Mouse (Mus musculus): ENCODE data around the gene 4930402H24Rik. TPM values are rescaled to one million over a fixed set of nuclear protein-coding genes. Genes with fewer than 3 reads are reported as not detected.
A peak's percentile ranks its signal among the peaks of the same experiment; 100 is the strongest.

Gene 4930402H24Rik
- polyA plus RNA-seq, 1 experiment from 2014 or later, result 36.7 TPM

- WGBS, result 61% methylated on average over 4 of the region's 4 CpGs
- no peaks in the 10 kb centered on the region for H3K4me1 ChIP-seq
- no peaks in the 10 kb centered on the region for H3K9me3 ChIP-seq
- no peak overlapping the region for H3K4me2 ChIP-seq
- H3K9ac ChIP-seq, result no peak overlapping the region
- no peak overlapping the region for H3K27ac ChIP-seq
- H3K4me3 ChIP-seq, result no peak overlapping the region
- H3K36me3 ChIP-seq, result no peaks in the 10 kb centered on the region
- ATAC-seq (ENCODE audit: insufficient number of reproducible peaks, low FRiP score, low TSS enrichment, low read depth), result no peak
- no peaks in the 10 kb centered on the region for H3K27me3 ChIP-seq
These were observed 56.5 kb downstream of the 4930402H24Rik start for GRCm38 (mm10) chr2:130849688-130850087.

DNA sequence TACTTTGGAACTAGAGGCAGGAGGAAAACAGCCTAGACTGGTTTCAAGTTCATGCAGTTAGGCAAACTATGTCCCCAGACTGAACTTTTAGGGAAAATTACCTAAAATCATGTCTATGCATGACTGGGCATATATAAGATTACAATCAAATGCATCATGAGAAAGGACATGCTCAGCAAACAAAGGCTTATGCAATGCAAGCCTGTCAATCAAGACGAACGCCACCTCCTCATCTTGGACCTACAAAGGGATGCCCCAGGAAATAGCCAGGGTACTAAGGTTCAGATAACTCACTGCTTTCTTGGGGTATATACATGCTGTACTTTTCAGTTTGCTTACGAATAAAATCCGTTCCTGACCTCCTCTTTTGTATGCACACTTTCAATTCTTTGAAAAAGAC lies 57.9 kb downstream of the 4930402H24Rik start:
- H3K27ac ChIP-seq, result no peak overlapping the region
- H3K4me1 ChIP-seq, result no peaks in the 10 kb centered on the region
- no peak overlapping the region for H3K4me2 ChIP-seq
- ATAC-seq (ENCODE audit: insufficient number of reproducible peaks, low FRiP score, low TSS enrichment, low read depth), result no peak
- WGBS, result 84% methylated on average over 4 of the region's 4 CpGs
- no peak overlapping the region for H3K4me3 ChIP-seq
- H3K9me3 ChIP-seq, result no peaks in the 10 kb centered on the region
- H3K27me3 ChIP-seq, result no peaks in the 10 kb centered on the region
- H3K9ac ChIP-seq, result no peak overlapping the region
- H3K36me3 ChIP-seq, result no peaks in the 10 kb centered on the region

GRCm38 (mm10) chr2:130843623-130844022 lies 62.6 kb downstream of the 4930402H24Rik start:
- Histone ChIP-seq H3K4me3 (no peak overlapping the region), H3K27me3 (no peaks in the 10 kb centered on the region), H3K36me3 (no peaks in the 10 kb centered on the region), H3K4me1 (peaks cover 10% of the 10 kb centered on the region; the same call in 1 of the 2 replicates), H3K9ac (no peak overlapping the region), H3K9me3 (no peaks in the 10 kb centered on the region), H3K4me2 (no peak overlapping the region), H3K27ac (no peak overlapping the region)
- 63% methylated on average over 2 of the region's 2 CpGs for WGBS
- no peak for ATAC-seq (ENCODE audit: insufficient number of reproducible peaks, low FRiP score, low TSS enrichment, low read depth)

GRCm38 (mm10) chr2:130840846-130841245 lies 65.4 kb downstream of the 4930402H24Rik start:
- Histone ChIP-seq H3K36me3 (no peaks in the 10 kb centered on the region), H3K4me3 (peak overlapping the region; percentile 71; the same call in 1 of the 2 replicates), H3K4me2 (peak overlapping the region; percentile 60), H3K9ac (no peak overlapping the region), H3K4me1 (peaks cover 17% of the 10 kb centered on the region; the same call in 1 of the 2 replicates), H3K27ac (peak overlapping the region; percentile 98), H3K9me3 (no peaks in the 10 kb centered on the region), H3K27me3 (no peaks in the 10 kb centered on the region)
- WGBS, result 5% methylated on average over 4 of the region's 4 CpGs
- no peak for ATAC-seq (ENCODE audit: insufficient number of reproducible peaks, low FRiP score, low TSS enrichment, low read depth)

DNA sequence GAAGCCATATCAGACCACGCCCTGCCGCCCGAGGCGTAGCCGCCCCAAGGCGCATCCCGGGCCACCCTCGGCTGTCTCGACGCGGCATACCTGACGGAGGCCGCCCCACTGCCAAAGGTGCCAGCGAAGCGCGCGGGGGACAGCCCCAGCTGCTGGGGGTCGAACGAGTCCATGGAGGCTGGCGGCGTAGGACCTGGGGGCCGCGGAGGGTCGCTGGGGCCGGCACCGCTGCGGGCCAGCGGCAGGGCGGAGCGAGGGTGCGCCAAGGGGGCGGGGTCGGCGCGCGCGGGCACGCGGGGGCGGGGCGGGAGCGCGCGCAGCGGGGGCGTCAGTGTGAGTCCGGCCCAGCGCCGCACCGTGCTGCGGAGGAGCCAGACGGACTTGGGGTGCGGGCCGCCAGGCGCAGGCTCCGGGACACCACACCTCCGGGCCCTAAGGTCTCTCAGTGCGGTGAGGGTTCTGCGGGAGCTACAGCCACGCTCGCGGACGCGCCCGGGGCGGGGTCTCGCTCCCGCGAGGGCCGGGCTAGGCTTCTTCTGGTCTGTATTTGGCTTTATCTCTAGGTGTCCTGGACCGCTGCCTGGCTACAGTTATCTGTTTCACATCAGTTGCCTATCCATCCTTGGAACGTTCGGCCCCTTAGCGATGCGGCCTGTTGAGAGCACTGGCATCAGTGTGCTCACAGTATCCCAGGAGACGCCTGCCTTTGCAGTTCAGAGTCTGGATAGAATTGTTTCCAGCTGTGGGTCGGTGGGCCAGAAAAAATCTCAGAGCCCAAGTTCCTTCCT lies 66.1 kb downstream of the 4930402H24Rik start:
- under 1% methylated on average over 47 of the region's 77 CpGs for WGBS
- H3K27ac ChIP-seq, result peak overlapping the region; percentile 98
- H3K9me3 ChIP-seq, result no peaks in the 10 kb centered on the region
- H3K36me3 ChIP-seq, result no peaks in the 10 kb centered on the region
- H3K4me2 ChIP-seq, result peak overlapping the region; percentile 60
- ATAC-seq (ENCODE audit: insufficient number of reproducible peaks, low FRiP score, low TSS enrichment, low read depth), result peak; percentile 91
- H3K4me3 ChIP-seq, result peak overlapping the region; percentile 71
- peaks cover 17% of the 10 kb centered on the region; the same call in 1 of the 2 replicates for H3K4me1 ChIP-seq
- no peaks in the 10 kb centered on the region for H3K27me3 ChIP-seq
- H3K9ac ChIP-seq, result peak overlapping the region; percentile 79

DNA sequence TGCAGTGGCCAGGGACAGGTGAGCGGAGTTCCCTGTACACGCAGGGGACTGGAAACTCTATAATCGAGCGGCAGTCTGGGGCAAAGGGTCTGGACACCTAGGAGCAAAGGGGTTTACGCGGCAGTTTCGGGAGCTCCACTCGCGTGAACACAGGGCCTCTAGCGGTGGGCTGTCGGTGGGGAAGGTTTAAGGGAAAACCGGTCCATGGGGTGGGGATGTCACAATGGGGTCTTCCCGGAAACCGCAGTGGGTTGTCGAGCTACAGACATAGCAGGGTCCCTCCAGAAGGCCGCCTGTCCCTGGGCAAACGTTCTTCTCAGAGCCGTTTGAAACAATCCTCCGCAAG lies 66.7 kb downstream of the 4930402H24Rik start:
- WGBS, result under 1% methylated on average over 19 of the region's 19 CpGs
- no peaks in the 10 kb centered on the region for H3K36me3 ChIP-seq
- peak overlapping the region; percentile 71 for H3K4me3 ChIP-seq
- H3K4me1 ChIP-seq, result peaks cover 17% of the 10 kb centered on the region; the same call in 1 of the 2 replicates
- ATAC-seq (ENCODE audit: insufficient number of reproducible peaks, low FRiP score, low TSS enrichment, low read depth), result peak; percentile 46
- H3K9me3 ChIP-seq, result no peaks in the 10 kb centered on the region
- H3K27me3 ChIP-seq, result no peaks in the 10 kb centered on the region
- peak overlapping the region; percentile 79 for H3K9ac ChIP-seq
- peak overlapping the region; percentile 60 for H3K4me2 ChIP-seq
- H3K27ac ChIP-seq, result peak overlapping the region; percentile 98

GRCm38 (mm10) chr2:130839084-130839483 lies 67.1 kb downstream of the 4930402H24Rik start:
- WGBS, result 3% methylated on average over 10 of the region's 10 CpGs
- ATAC-seq (ENCODE audit: insufficient number of reproducible peaks, low FRiP score, low TSS enrichment, low read depth), result no peak

GRCm38 (mm10) chr2:130838131-130838530 lies 68.1 kb downstream of the 4930402H24Rik start:
- Histone ChIP-seq H3K4me2 (peak overlapping the region; percentile 60), H3K27me3 (no peaks in the 10 kb centered on the region), H3K4me3 (no peak overlapping the region), H3K27ac (no peak overlapping the region), H3K9ac (no peak overlapping the region), H3K36me3 (no peaks in the 10 kb centered on the region), H3K9me3 (no peaks in the 10 kb centered on the region), H3K4me1 (peaks cover 17% of the 10 kb centered on the region; the same call in 1 of the 2 replicates)
- WGBS, result 82% methylated on average over 1 of the region's 1 CpGs
- ATAC-seq (ENCODE audit: insufficient number of reproducible peaks, low FRiP score, low TSS enrichment, low read depth), result no peak

More at GRCm38 (mm10) chr2:130839084-130839483, 67.1 kb downstream of the 4930402H24Rik start:
- no peaks in the 10 kb centered on the region for H3K27me3 ChIP-seq
- H3K9me3 ChIP-seq, result no peaks in the 10 kb centered on the region
- peak overlapping the region; percentile 98 for H3K27ac ChIP-seq
- H3K36me3 ChIP-seq, result no peaks in the 10 kb centered on the region
- peak overlapping the region; percentile 71 for H3K4me3 ChIP-seq
- H3K4me2 ChIP-seq, result peak overlapping the region; percentile 60
- H3K4me1 ChIP-seq, result peaks cover 17% of the 10 kb centered on the region; the same call in 1 of the 2 replicates
- peak overlapping the region; percentile 79 for H3K9ac ChIP-seq

GRCm38 (mm10) chr2:130833699-130834098 lies 72.5 kb downstream of the 4930402H24Rik start:
- H3K4me3 ChIP-seq, result no peak overlapping the region
- 67% methylated on average over 3 of the region's 3 CpGs for WGBS
- peaks cover 8% of the 10 kb centered on the region; the same call in 1 of the 2 replicates for H3K4me1 ChIP-seq
- no peak for ATAC-seq (ENCODE audit: insufficient number of reproducible peaks, low FRiP score, low TSS enrichment, low read depth)
- H3K9ac ChIP-seq, result no peak overlapping the region
- no peak overlapping the region for H3K27ac ChIP-seq
- H3K9me3 ChIP-seq, result no peaks in the 10 kb centered on the region
- no peaks in the 10 kb centered on the region for H3K36me3 ChIP-seq
- no peaks in the 10 kb centered on the region for H3K27me3 ChIP-seq
- no peak overlapping the region for H3K4me2 ChIP-seq

GRCm38 (mm10) chr2:130832582-130832981 lies 73.6 kb downstream of the 4930402H24Rik start:
- Histone ChIP-seq H3K9ac (no peak overlapping the region), H3K9me3 (no peaks in the 10 kb centered on the region), H3K36me3 (no peaks in the 10 kb centered on the region), H3K27me3 (no peaks in the 10 kb centered on the region), H3K4me1 (no peaks in the 10 kb centered on the region), H3K4me3 (no peak overlapping the region), H3K27ac (no peak overlapping the region), H3K4me2 (no peak overlapping the region)
- no peak for ATAC-seq (ENCODE audit: insufficient number of reproducible peaks, low FRiP score, low TSS enrichment, low read depth)
- 56% methylated on average over 1 of the region's 1 CpGs for WGBS

GRCm38 (mm10) chr2:130832012-130832411 lies 74.2 kb downstream of the 4930402H24Rik start:
- H3K27me3 ChIP-seq, result no peaks in the 10 kb centered on the region
- H3K9ac ChIP-seq, result no peak overlapping the region
- H3K4me1 ChIP-seq, result no peaks in the 10 kb centered on the region
- WGBS, result 80% methylated on average over 2 of the region's 2 CpGs
- no peak overlapping the region for H3K4me3 ChIP-seq
- ATAC-seq (ENCODE audit: insufficient number of reproducible peaks, low FRiP score, low TSS enrichment, low read depth), result no peak
- H3K36me3 ChIP-seq, result no peaks in the 10 kb centered on the region
- no peak overlapping the region for H3K4me2 ChIP-seq
- no peak overlapping the region for H3K27ac ChIP-seq
- H3K9me3 ChIP-seq, result no peaks in the 10 kb centered on the region

DNA sequence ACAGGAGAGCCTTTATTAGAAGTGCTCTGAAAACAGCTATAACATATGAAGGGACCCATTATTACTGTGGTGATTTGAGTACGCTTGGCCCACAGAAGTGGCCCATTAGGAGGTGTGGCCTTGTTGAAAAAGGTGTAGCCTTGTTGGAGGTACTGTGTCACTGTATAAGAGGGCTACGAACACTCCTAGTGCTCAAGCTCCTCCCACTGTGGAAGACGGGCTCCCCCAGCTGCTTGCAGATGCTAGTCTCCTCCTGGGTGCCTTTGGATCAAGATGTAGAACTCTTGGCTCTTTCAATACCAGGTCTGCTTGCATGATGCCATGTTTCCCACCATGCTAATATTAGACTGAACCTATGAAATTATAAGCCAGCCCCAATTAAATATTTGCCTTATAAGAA lies 76.0 kb downstream of the 4930402H24Rik start:
- H3K4me3 ChIP-seq, result no peak overlapping the region
- no peaks in the 10 kb centered on the region for H3K36me3 ChIP-seq
- no peaks in the 10 kb centered on the region for H3K9me3 ChIP-seq
- H3K27me3 ChIP-seq, result no peaks in the 10 kb centered on the region
- no peaks in the 10 kb centered on the region for H3K4me1 ChIP-seq
- H3K9ac ChIP-seq, result no peak overlapping the region
- ATAC-seq (ENCODE audit: insufficient number of reproducible peaks, low FRiP score, low TSS enrichment, low read depth), result no peak
- no peak overlapping the region for H3K4me2 ChIP-seq
- 77% methylated on average over 3 of the region's 3 CpGs for WGBS
- no peak overlapping the region for H3K27ac ChIP-seq
